Mouse (Mus musculus): ENCODE results near the gene Crmp1.

DNA sequence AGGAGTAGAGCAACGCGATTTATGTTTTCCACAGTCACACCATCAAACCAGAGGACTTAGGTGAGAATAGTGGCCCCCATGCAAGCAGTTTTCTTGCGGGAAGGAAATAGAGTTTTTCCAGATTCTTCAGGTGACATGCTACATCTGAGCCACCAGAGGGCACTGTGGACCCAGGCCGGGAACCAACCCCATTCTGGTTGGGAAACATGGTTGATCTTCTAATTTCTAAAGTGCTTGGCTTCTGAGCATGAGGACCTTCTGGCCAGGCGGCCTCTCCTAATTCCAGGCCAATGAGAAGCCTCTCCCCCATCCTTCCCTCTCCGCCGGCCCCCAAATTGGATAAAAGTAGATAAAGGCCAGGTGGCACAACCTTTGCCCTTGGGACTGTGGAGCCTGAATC, 56.6 kb downstream of the Crmp1 start:
- TF ChIP-seq EP300 (IDR thresholded peaks at IDR 0.05; ENCODE audit: low read depth in 1 of 2, low read length in 2 of 2) (no peak), CHD2 (IDR thresholded peaks at IDR 0.05; ENCODE audit: low read length) (no peak), POLR2A (IDR thresholded peaks at IDR 0.05; ENCODE audit: control insufficient read depth in 1 of 2, insufficient read depth in 1 of 2, low read depth in 1 of 2, low read length in 2 of 2, poor library complexity in 1 of 2) (no peak), ZC3H11A (IDR thresholded peaks at IDR 0.05; ENCODE audit: low read depth, low read length) (no peak), MAFK (IDR thresholded peaks at IDR 0.05; ENCODE audit: borderline replicate concordance, low read depth, low read length) (no peak)

All from MEL (cell line).